Mouse (Mus musculus): ENCODE data around the gene Tsen2.

Tsen2 gene

GRCm38 (mm10) chr6:115613793-115614192 lies 69.3 kb downstream of the Tsen2 start:
- Histone ChIP-seq H3K4me1 (replicated peaks; ENCODE audit: low read depth, low read length) (peaks cover 12% of the 10 kb centered on the region), H3K36me3 (ENCODE audit: insufficient read depth, low read length) (peaks cover 94% of the 10 kb centered on the region), H3K27me3 (ENCODE audit: insufficient read depth, low read length) (no peaks in the 10 kb centered on the region), H3K9me3 (ENCODE audit: low read length) (peaks cover 22% of the 10 kb centered on the region), H3K4me3 (replicated peaks; ENCODE audit: low read length) (no peak overlapping the region)
- TF ChIP-seq CTCF (conservative IDR thresholded peaks at IDR 0.05; ENCODE audit: low read length), result no peak
- TF ChIP-seq NANOG (IDR thresholded peaks at IDR 0.05; ENCODE audit: borderline replicate concordance, low read length), result no peak
- no peak for TF ChIP-seq POU5F1 (IDR thresholded peaks at IDR 0.05; ENCODE audit: borderline replicate concordance, low read length)

GRCm38 (mm10) chr6:115615983-115616382 lies 71.5 kb downstream of the Tsen2 start:
- Histone ChIP-seq H3K4me3 (replicated peaks; ENCODE audit: low read length) (no peak overlapping the region), H3K36me3 (ENCODE audit: insufficient read depth, low read length) (peaks cover 100% of the 10 kb centered on the region), H3K4me1 (replicated peaks; ENCODE audit: low read depth, low read length) (peaks cover 31% of the 10 kb centered on the region), H3K27me3 (ENCODE audit: insufficient read depth, low read length) (no peaks in the 10 kb centered on the region), H3K9me3 (ENCODE audit: low read length) (peaks cover 22% of the 10 kb centered on the region)
- TF ChIP-seq NANOG (IDR thresholded peaks at IDR 0.05; ENCODE audit: borderline replicate concordance, low read length) (no peak), POU5F1 (IDR thresholded peaks at IDR 0.05; ENCODE audit: borderline replicate concordance, low read length) (no peak), CTCF (conservative IDR thresholded peaks at IDR 0.05; ENCODE audit: low read length) (no peak)

DNA sequence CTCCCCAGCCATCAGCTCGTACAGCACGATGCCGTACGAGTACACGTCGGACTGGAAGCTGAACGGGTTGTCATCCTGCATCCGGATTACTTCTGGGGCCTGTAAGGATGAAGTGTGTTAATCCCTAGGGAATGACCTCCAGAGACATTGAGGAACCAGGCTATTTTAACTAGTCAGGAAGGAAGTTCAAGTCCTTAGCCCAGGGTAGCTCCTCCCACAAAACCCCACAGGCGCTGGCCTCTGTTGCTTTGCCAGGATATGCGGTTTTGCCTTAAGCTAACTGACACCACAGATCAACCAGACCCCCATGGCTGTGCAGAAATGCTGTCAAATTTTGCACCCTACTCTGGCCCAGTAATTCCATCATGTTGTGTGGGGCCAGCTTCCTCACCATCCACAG lies 75.4 kb downstream of the Tsen2 start:
- H3K36me3 ChIP-seq (ENCODE audit: insufficient read depth, low read length), result peaks cover 100% of the 10 kb centered on the region
- peaks cover 40% of the 10 kb centered on the region for H3K4me1 ChIP-seq (replicated peaks; ENCODE audit: low read depth, low read length)
- no peaks in the 10 kb centered on the region for H3K27me3 ChIP-seq (ENCODE audit: insufficient read depth, low read length)
- H3K9me3 ChIP-seq (ENCODE audit: low read length), result peaks cover 14% of the 10 kb centered on the region
- TF ChIP-seq CTCF (conservative IDR thresholded peaks at IDR 0.05; ENCODE audit: low read length) (no peak), POU5F1 (IDR thresholded peaks at IDR 0.05; ENCODE audit: borderline replicate concordance, low read length) (no peak), NANOG (IDR thresholded peaks at IDR 0.05; ENCODE audit: borderline replicate concordance, low read length) (no peak)
- no peak overlapping the region for H3K4me3 ChIP-seq (replicated peaks; ENCODE audit: low read length)

GRCm38 (mm10) chr6:115620942-115621341 lies 76.5 kb downstream of the Tsen2 start:
- peaks cover 100% of the 10 kb centered on the region for H3K36me3 ChIP-seq (ENCODE audit: insufficient read depth, low read length)
- TF ChIP-seq POU5F1 (IDR thresholded peaks at IDR 0.05; ENCODE audit: borderline replicate concordance, low read length), result no peak
- no peak for TF ChIP-seq CTCF (conservative IDR thresholded peaks at IDR 0.05; ENCODE audit: low read length)

DNA sequence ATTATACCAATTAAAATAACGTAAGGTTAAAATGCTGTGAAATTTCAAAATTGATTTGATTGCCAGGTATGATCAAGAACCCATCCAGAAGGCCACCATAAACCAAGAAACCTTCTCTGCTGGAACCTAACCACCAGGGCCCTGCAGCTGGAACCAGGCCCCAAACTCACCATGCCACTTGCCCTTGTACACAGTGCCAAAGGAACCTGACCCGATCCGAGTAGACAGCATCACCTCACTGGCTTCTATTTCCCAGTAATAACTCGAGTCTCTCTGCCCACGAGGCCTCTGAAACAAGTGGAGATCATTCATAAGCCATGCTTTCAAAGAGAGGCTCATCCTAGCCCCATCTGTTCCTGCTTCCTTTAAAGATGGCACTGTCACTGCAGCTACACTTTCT lies 81.7 kb downstream of the Tsen2 start:
- Histone ChIP-seq H3K36me3 (ENCODE audit: insufficient read depth, low read length) (peaks cover 99% of the 10 kb centered on the region), H3K27me3 (ENCODE audit: insufficient read depth, low read length) (no peaks in the 10 kb centered on the region), H3K4me3 (replicated peaks; ENCODE audit: low read length) (no peak overlapping the region), H3K9me3 (ENCODE audit: low read length) (no peaks in the 10 kb centered on the region), H3K4me1 (replicated peaks; ENCODE audit: low read depth, low read length) (peaks cover 13% of the 10 kb centered on the region)
- TF ChIP-seq NANOG (IDR thresholded peaks at IDR 0.05; ENCODE audit: borderline replicate concordance, low read length) (no peak), POU5F1 (IDR thresholded peaks at IDR 0.05; ENCODE audit: borderline replicate concordance, low read length) (no peak), CTCF (conservative IDR thresholded peaks at IDR 0.05; ENCODE audit: low read length) (no peak)

More at GRCm38 (mm10) chr6:115620942-115621341, 76.5 kb downstream of the Tsen2 start:
- Histone ChIP-seq H3K27me3 (ENCODE audit: insufficient read depth, low read length) (no peaks in the 10 kb centered on the region), H3K4me3 (replicated peaks; ENCODE audit: low read length) (no peak overlapping the region), H3K4me1 (replicated peaks; ENCODE audit: low read depth, low read length) (peaks cover 40% of the 10 kb centered on the region), H3K9me3 (ENCODE audit: low read length) (0 out of 2 replicates have a peak, but pooled peaks cover 5% of the 10 kb centered on the region)
